Mouse (Mus musculus) embryonic facial prominence, embryonic 14.5 days (tissue): ENCODE results near the gene Ephb2. TPM values are rescaled to one million over a fixed set of nuclear protein-coding genes. Genes with fewer than 3 reads are reported as not detected.

Source experiments
- ATAC-seq: fragments of 200-750 bp; cut with Nextera tagmentation; 2 replicates; pipeline ENCODE4 v1.8.0; 2017; ENCODE audit warnings: low read depth, moderate number of reproducible peaks, moderate TSS enrichment
- DNase-seq: peaks from one replicate; pipeline ENCODE4 v3.0.0-alpha.2; 2015; ENCODE audit warnings: low spot score
- H3K27ac ChIP-seq: fragments of 300-500 bp; sonication (generic); replicated peaks from 2 replicates; pipeline ENCODE4 v1.5.1; 2014; ENCODE audit warnings: low read depth, mild to moderate bottlenecking, low read length, moderate library complexity
- H3K27me3 ChIP-seq: fragments of 300-500 bp; sonication (generic); replicated peaks from 2 replicates; pipeline ENCODE4 v1.6.1; 2014; ENCODE audit warnings: low read length; ENCODE audit not compliant: control insufficient read depth, insufficient read depth
- H3K36me3 ChIP-seq: fragments of 300-500 bp; sonication (generic); 2 replicates; pipeline ENCODE4 v1.6.1; 2014; ENCODE audit warnings: low read length, mixed read lengths; ENCODE audit not compliant: control insufficient read depth, insufficient read depth
- H3K4me1 ChIP-seq: fragments of 300-500 bp; sonication (generic); 2 replicates; pipeline ENCODE4 v1.6.1; 2014; ENCODE audit warnings: antibody characterized with exemption, low read length; ENCODE audit not compliant: control insufficient read depth, insufficient read depth
- H3K4me2 ChIP-seq: fragments of 300-500 bp; sonication (generic); 2 replicates; pipeline ENCODE4 v1.6.1; 2014; ENCODE audit warnings: low read depth, mild to moderate bottlenecking, low read length, moderate library complexity, mixed read lengths
- H3K4me3 ChIP-seq: fragments of 300-500 bp; sonication (generic); 2 replicates; pipeline ENCODE4 v1.5.1; 2014; ENCODE audit warnings: low read depth, mild to moderate bottlenecking, low read length
- H3K9ac ChIP-seq: fragments of 300-500 bp; sonication (generic); 2 replicates; pipeline ENCODE4 v1.6.1; 2014; ENCODE audit warnings: low read depth, mild to moderate bottlenecking, low read length, moderate library complexity, mixed read lengths
- H3K9me3 ChIP-seq: fragments of 300-500 bp; sonication (generic); 2 replicates; pipeline ENCODE4 v1.6.1; 2016; ENCODE audit warnings: low read length; ENCODE audit not compliant: control insufficient read depth
- WGBS: fragments of 180-500 bp; shearing (Covaris S2); extraction: QIAGEN DNeasy Blood & Tissue Kit; methylation state at CpG from one replicate; pipeline ENCODE4 v1.1.7; 2014; 5-methylcytosine and 5-hydroxymethylcytosine counted together
- polyA plus RNA-seq: library from polyadenylated mRNA; unstranded; fragments of >200 nt; fragmentation: Nextera tagmentation; extraction: Ambion mirVana; gene quantifications from 2 replicates; pipeline ENCODE4 v1.2.1, GENCODE M21; 2014

Gene Ephb2
- polyA plus RNA-seq, 1 experiment from 2014 or later = 14.9 TPM

DNA sequence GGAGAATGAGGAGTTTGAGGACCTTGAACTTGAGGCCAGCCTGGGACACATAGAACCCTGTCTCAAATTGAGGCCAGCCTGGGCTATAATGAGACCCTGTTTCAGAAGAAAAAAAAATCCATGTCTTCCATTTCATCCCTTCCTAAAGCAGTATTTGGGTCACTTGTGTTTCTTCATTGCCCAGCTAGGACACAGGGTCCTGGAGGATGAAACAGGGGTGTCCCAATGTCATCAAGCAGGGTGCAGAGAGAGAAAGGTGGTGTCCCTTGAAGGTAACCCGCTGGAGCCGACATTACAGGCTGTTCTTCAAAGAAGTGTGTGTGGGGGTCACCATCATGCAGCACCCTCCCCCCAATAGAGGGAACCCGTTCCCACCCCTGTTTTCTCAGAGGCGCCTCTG, 86.4 kb downstream of the Ephb2 start:
- H3K9me3 ChIP-seq = no peaks in the 10 kb centered on the region
- H3K4me2 ChIP-seq = no peak overlapping the region
- 40% methylated on average over 4 of the region's 4 CpGs for WGBS
- H3K9ac ChIP-seq = no peak overlapping the region
- H3K27ac ChIP-seq = peak overlapping the region; percentile 41; the same call in 1 of the 2 replicates
- H3K27me3 ChIP-seq = no peaks in the 10 kb centered on the region
- ATAC-seq (no peak), DNase-seq (no peak)
- H3K4me3 ChIP-seq = no peak overlapping the region
- peaks cover 28% of the 10 kb centered on the region for H3K4me1 ChIP-seq
- no peaks in the 10 kb centered on the region for H3K36me3 ChIP-seq

DNA sequence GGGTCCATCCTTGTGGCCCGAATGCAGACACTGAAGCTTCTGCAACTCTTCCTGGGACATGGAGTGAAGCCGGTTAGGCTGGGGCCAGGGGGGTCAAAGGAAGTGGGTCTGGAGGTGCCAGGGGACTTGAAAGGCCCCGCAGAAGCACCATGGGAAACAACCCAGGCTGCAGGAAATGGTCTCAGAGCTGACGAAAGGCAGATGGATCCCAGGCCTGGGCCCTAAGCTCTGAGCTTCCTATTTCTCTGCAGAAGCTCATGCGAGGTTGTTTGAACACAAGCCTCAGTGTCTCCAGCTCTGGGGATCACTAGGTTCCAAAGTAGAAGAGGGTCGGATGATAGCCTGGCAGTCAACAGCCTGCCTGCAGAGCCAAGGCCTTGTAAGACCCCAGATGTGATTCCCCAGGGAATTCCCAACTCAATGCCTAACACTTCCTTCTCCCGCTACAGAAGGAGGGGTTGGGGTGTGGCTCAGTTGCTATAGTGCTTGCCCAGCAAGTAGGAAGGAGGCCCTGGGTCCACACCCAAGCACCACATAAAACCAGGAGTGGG, 86.9 kb downstream of the Ephb2 start:
- Histone ChIP-seq H3K4me2 (no peak overlapping the region), H3K4me3 (no peak overlapping the region), H3K4me1 (peaks cover 28% of the 10 kb centered on the region), H3K27me3 (no peaks in the 10 kb centered on the region), H3K9me3 (no peaks in the 10 kb centered on the region), H3K9ac (no peak overlapping the region), H3K36me3 (no peaks in the 10 kb centered on the region), H3K27ac (no peak overlapping the region; the same call in 1 of the 2 replicates)
- ATAC-seq (no peak), DNase-seq (peak; percentile 74)
- WGBS = 32% methylated on average over 7 of the region's 7 CpGs

- H3K9ac ChIP-seq = no peak overlapping the region
- H3K4me1 ChIP-seq = peaks cover 35% of the 10 kb centered on the region
- no peak overlapping the region for H3K27ac ChIP-seq
- ATAC-seq (no peak), DNase-seq (no peak)
- H3K4me3 ChIP-seq = no peak overlapping the region
- 76% methylated on average over 1 of the region's 1 CpGs for WGBS
- H3K4me2 ChIP-seq = no peak overlapping the region
- H3K9me3 ChIP-seq = no peaks in the 10 kb centered on the region
- no peaks in the 10 kb centered on the region for H3K27me3 ChIP-seq
- no peaks in the 10 kb centered on the region for H3K36me3 ChIP-seq
These were observed 89.3 kb downstream of the Ephb2 start for GRCm38 (mm10) chr4:136746516-136746915.

GRCm38 (mm10) chr4:136742677-136743076, 93.1 kb downstream of the Ephb2 start:
- 19% methylated on average over 5 of the region's 5 CpGs for WGBS
- peak; percentile 42; the same call in 1 of the 2 replicates for ATAC-seq
- H3K27ac ChIP-seq = peak overlapping the region; percentile 58
- H3K27me3 ChIP-seq = no peaks in the 10 kb centered on the region
- peak; percentile 58 for DNase-seq
- H3K9ac ChIP-seq = no peak overlapping the region
- no peaks in the 10 kb centered on the region for H3K36me3 ChIP-seq
- H3K4me2 ChIP-seq = no peak overlapping the region
- no peaks in the 10 kb centered on the region for H3K9me3 ChIP-seq
- peaks cover 14% of the 10 kb centered on the region for H3K4me1 ChIP-seq
- no peak overlapping the region for H3K4me3 ChIP-seq

GRCm38 (mm10) chr4:136741840-136742239, 93.9 kb downstream of the Ephb2 start:
- WGBS = 64% methylated on average over 14 of the region's 14 CpGs
- Histone ChIP-seq H3K27ac (peak overlapping the region; percentile 58; the same call in 1 of the 2 replicates), H3K4me2 (no peak overlapping the region), H3K9me3 (no peaks in the 10 kb centered on the region), H3K4me3 (no peak overlapping the region), H3K36me3 (no peaks in the 10 kb centered on the region), H3K4me1 (peaks cover 14% of the 10 kb centered on the region), H3K9ac (no peak overlapping the region), H3K27me3 (no peaks in the 10 kb centered on the region)
- DNase-seq (peak; percentile 48), ATAC-seq (no peak)

DNA sequence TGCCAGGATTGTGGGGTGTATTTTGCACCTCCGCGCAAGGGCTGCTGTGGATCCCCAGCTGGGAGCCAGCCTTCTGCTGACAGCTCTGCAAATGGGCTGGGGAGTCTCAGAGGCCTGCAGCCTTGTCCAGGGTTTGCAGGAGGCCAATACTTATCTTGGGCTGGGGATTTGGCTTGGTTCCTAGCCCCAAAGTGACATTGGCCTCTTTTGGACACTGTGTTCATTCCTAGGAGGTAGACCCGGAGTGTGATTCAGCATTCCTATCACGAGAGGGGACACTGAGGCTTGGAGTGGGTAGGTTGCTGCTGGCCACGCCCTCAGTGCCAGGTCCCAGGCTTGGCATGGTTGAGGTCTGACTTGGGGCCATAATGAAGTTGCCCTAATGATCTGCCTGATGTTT, 94.8 kb downstream of the Ephb2 start:
- no peak for DNase-seq
- H3K4me3 ChIP-seq = no peak overlapping the region
- ATAC-seq = no peak
- no peak overlapping the region for H3K4me2 ChIP-seq
- WGBS = 88% methylated on average over 5 of the region's 5 CpGs
- no peaks in the 10 kb centered on the region for H3K9me3 ChIP-seq
- H3K36me3 ChIP-seq = no peaks in the 10 kb centered on the region
- H3K27me3 ChIP-seq = no peaks in the 10 kb centered on the region
- peaks cover 14% of the 10 kb centered on the region for H3K4me1 ChIP-seq
- no peak overlapping the region for H3K27ac ChIP-seq
- H3K9ac ChIP-seq = no peak overlapping the region

DNA sequence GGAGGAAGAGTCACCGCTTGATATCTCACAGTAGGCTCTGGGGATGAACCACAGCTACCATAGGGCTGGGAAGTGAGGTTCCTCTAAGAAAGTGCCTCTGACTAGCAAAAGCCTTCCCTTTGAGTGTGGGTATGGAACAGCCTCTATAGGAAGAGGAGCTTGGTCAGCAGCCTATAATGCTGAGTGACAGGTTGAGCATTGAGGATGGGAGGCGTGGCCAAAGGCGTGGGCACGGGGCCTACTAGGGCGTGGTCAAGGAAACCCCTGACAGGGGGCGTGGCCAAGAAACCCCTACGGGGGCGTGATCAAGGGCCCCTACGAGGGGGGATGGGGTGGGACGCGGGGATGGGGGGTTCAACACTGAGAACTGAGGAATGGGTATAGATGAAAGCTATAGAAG, 96.6 kb downstream of the Ephb2 start:
- Histone ChIP-seq H3K27me3 (no peaks in the 10 kb centered on the region), H3K4me3 (no peak overlapping the region), H3K4me2 (no peak overlapping the region), H3K27ac (no peak overlapping the region), H3K36me3 (no peaks in the 10 kb centered on the region), H3K9me3 (no peaks in the 10 kb centered on the region), H3K4me1 (peaks cover 20% of the 10 kb centered on the region), H3K9ac (no peak overlapping the region)
- WGBS = 19% methylated on average over 11 of the region's 11 CpGs
- DNase-seq = peak; percentile 47
- ATAC-seq = no peak

DNA sequence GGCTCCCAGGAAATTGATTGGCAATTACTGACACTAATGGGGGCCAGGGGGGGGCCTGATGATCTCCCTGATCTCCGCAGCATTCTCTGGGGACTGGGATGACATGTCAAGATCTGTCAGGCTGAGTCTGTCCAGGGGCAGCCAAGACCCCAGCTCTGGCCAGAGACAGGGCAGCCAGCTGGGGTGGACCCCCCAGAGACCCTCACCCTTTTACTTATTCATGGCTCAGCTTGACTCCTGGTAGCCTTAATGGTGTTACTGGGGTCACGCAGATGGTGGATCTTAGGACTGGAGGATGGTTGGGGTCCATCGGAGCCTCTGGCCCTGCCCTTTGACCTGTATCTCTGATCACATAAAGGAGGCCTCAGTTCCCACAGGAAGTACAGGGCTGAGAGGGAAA, 97.5 kb downstream of the Ephb2 start:
- H3K27me3 ChIP-seq = no peaks in the 10 kb centered on the region
- DNase-seq = no peak
- no peaks in the 10 kb centered on the region for H3K9me3 ChIP-seq
- H3K4me1 ChIP-seq = peaks cover 29% of the 10 kb centered on the region
- no peak overlapping the region for H3K27ac ChIP-seq
- no peak overlapping the region for H3K4me3 ChIP-seq
- H3K4me2 ChIP-seq = no peak overlapping the region
- no peak for ATAC-seq
- H3K9ac ChIP-seq = no peak overlapping the region
- 46% methylated on average over 3 of the region's 3 CpGs for WGBS
- H3K36me3 ChIP-seq = no peaks in the 10 kb centered on the region

DNA sequence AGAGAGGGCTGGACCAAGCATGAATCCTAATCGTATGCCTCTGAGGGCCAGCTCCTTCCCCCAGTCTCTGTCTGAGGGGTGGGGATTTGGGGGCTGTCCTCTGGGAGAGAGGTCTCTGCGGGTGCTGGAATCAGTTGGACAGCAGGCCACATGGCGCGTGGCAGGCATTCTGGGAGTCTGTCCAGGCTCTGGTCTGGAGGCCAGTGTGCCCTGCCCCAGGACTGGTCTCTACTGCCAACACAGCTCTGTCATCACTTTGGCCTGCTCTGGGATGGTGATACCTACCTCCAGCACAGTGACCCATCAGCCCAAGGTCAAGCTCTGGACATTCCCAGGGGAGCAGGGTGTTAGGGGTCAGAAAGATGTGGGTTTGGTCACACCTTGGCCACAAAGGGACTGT, 99.9 kb downstream of the Ephb2 start:
- no peak overlapping the region for H3K4me3 ChIP-seq
- H3K36me3 ChIP-seq = no peaks in the 10 kb centered on the region
- no peak for ATAC-seq
- H3K4me1 ChIP-seq = peaks cover 40% of the 10 kb centered on the region
- no peak for DNase-seq
- H3K27ac ChIP-seq = no peak overlapping the region
- no peak overlapping the region for H3K4me2 ChIP-seq
- no peaks in the 10 kb centered on the region for H3K27me3 ChIP-seq
- WGBS = 36% methylated on average over 3 of the region's 4 CpGs
- H3K9me3 ChIP-seq = no peaks in the 10 kb centered on the region
- H3K9ac ChIP-seq = no peak overlapping the region
